Mouse (Mus musculus) embryonic facial prominence, embryonic 11.5 days (tissue): Measurements from ENCODE around the gene Mctp2. TPM values are rescaled to one million over a fixed set of nuclear protein-coding genes. Genes with fewer than 3 reads are reported as not detected.

Experiments used
- ATAC-seq: fragments of 200-750 bp; cut with Nextera tagmentation; replicated peaks from 2 replicates; pipeline ENCODE4 v1.8.0; 2017; ENCODE audit warnings: low read depth; ENCODE audit not compliant: insufficient number of reproducible peaks, low FRiP score, low TSS enrichment
- DNase-seq: peaks from one replicate; pipeline ENCODE4 v3.0.0-alpha.2; 2015; ENCODE audit warnings: low spot score
- H3K27ac ChIP-seq: fragments of 300-500 bp; sonication (generic); replicated peaks from 2 replicates; pipeline ENCODE4 v1.5.1; 2014; ENCODE audit warnings: mild to moderate bottlenecking, low read depth, low read length, control low read depth
- H3K27me3 ChIP-seq: fragments of 300-500 bp; sonication (generic); 2 replicates; pipeline ENCODE4 v1.6.1; 2014; ENCODE audit warnings: mild to moderate bottlenecking, low read length, moderate library complexity, mixed read lengths; ENCODE audit not compliant: control insufficient read depth, insufficient read depth
- H3K36me3 ChIP-seq: fragments of 300-500 bp; sonication (generic); replicated peaks from 2 replicates; pipeline ENCODE4 v1.6.1; 2014; ENCODE audit warnings: low read depth, mild to moderate bottlenecking, low read length, moderate library complexity, mixed read lengths; ENCODE audit not compliant: control insufficient read depth, insufficient read depth
- H3K4me1 ChIP-seq: fragments of 300-500 bp; sonication (generic); 2 replicates; pipeline ENCODE4 v1.6.1; 2014; ENCODE audit warnings: low read length, mixed read lengths; ENCODE audit not compliant: control insufficient read depth, insufficient read depth
- H3K4me2 ChIP-seq: fragments of 300-500 bp; sonication (generic); 2 replicates; pipeline ENCODE4 v1.6.1; 2014; ENCODE audit warnings: low read depth, mild to moderate bottlenecking, control low read depth, low read length, moderate library complexity
- H3K4me3 ChIP-seq: fragments of 300-500 bp; sonication (generic); 2 replicates; pipeline ENCODE4 v1.5.1; 2014; ENCODE audit warnings: low read depth, low read length, control low read depth
- H3K9ac ChIP-seq: fragments of 300-500 bp; sonication (generic); replicated peaks from 2 replicates; pipeline ENCODE4 v1.6.1; 2014; ENCODE audit warnings: mild to moderate bottlenecking, control low read depth, low read length
- H3K9me3 ChIP-seq: fragments of 300-500 bp; sonication (generic); replicated peaks from 2 replicates; pipeline ENCODE4 v1.6.1; 2016; ENCODE audit warnings: mild to moderate bottlenecking, low read length, inconsistent platforms, mixed read lengths; ENCODE audit not compliant: control insufficient read depth
- WGBS: fragments of 180-500 bp; shearing (Covaris S2); extraction: QIAGEN DNeasy Blood & Tissue Kit; methylation state at CpG from one replicate; pipeline ENCODE4 v1.1.7; 2014; 5-methylcytosine and 5-hydroxymethylcytosine counted together
- polyA plus RNA-seq: library from polyadenylated mRNA; unstranded; fragments of >200 nt; fragmentation: Nextera tagmentation; extraction: Ambion mirVana; gene quantifications from 2 replicates; pipeline ENCODE4 v1.2.1, GENCODE M21; 2014

Gene Mctp2
- polyA plus RNA-seq, 1 experiment from 2014 or later, result 0.52 TPM

DNA sequence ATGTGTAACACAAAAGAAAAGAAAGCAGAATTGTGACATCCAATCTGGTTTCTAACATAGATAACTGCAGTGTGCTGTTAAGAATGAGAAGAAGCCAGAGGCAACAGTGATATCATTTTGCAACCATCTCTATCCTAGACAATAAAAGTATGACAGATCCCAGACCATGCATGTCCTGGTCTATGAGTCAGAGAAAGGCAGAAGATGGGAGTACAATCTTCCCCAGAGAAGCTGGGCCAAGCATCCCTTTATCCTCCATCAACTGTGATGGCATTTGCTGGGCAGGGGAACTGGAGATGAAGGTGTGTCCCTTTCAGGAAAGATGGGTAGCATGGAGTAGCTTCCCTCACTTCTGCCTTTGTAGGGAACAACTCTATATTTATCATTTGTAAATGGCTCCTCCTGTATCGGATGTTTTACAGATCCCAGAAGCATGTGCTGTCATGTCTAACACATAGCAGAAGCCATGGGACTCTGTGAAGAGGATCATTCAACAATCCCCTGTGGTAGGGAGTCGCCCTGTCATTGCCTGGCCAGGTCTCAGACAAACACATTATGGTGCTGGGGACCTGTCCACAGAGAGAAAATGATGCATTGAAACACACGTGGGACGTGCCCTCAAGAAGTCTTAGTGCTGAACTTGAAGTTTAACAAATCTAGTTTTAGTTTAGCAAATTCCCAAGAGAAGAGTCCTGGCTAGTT is 188.9 kb downstream of the Mctp2 start:
- no peak for ATAC-seq
- H3K4me3 ChIP-seq, result no peak overlapping the region
- no peak overlapping the region for H3K4me2 ChIP-seq
- no peaks in the 10 kb centered on the region for H3K9me3 ChIP-seq
- 79% methylated on average over 4 of the region's 4 CpGs for WGBS
- no peak for DNase-seq
- H3K9ac ChIP-seq, result no peak overlapping the region
- H3K36me3 ChIP-seq, result no peaks in the 10 kb centered on the region
- H3K27ac ChIP-seq, result no peak overlapping the region
- no peaks in the 10 kb centered on the region for H3K4me1 ChIP-seq
- no peaks in the 10 kb centered on the region for H3K27me3 ChIP-seq

DNA sequence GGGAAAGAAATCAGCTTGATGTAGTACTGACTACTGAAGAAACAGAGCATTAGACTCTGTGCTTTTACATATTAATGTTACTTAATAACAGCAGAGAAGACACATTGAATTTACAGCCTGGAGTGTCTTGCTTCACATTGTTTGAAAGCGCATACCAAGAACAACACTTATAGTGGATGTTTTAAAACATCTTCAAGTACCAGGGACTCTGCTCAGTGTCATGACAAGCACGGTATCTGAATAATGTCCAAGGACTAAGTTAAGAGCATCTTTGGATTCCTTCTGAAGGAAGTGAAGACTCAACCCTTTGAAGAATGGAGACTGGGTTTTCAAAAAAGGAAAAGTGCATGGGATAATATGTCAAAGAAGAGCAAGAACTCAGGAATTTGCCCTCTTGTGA is 191.3 kb downstream of the Mctp2 start:
- Histone ChIP-seq H3K4me2 (no peak overlapping the region), H3K27ac (no peak overlapping the region), H3K9ac (no peak overlapping the region), H3K4me3 (no peak overlapping the region), H3K36me3 (no peaks in the 10 kb centered on the region), H3K4me1 (no peaks in the 10 kb centered on the region), H3K9me3 (no peaks in the 10 kb centered on the region), H3K27me3 (no peaks in the 10 kb centered on the region)
- WGBS, result 90% methylated on average over 2 of the region's 2 CpGs
- no peak for DNase-seq
- no peak for ATAC-seq

DNA sequence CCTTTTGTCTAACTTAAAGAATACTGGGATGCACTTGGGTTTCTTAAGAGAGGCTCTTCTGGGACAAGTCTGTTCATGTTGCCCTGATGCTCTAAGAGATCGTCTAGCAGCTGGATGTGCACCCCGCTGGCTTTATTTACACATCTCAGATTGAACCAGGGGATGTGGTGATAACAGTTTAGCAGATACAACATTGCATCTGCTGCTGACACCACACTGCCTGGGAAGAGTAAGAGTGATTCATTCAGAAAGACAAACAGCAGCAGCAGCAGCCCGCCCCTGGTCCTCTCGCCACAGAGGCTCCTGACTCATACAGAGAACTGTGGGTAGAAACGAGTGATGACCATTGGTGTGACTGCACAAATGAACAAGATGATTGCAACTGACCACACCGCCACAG is 195.8 kb downstream of the Mctp2 start:
- no peaks in the 10 kb centered on the region for H3K27me3 ChIP-seq
- ATAC-seq (no peak), DNase-seq (no peak)
- H3K4me3 ChIP-seq, result no peak overlapping the region
- no peaks in the 10 kb centered on the region for H3K4me1 ChIP-seq
- no peaks in the 10 kb centered on the region for H3K36me3 ChIP-seq
- H3K9me3 ChIP-seq, result no peaks in the 10 kb centered on the region
- WGBS, result 76% methylated on average over 6 of the region's 6 CpGs
- no peak overlapping the region for H3K4me2 ChIP-seq
- H3K9ac ChIP-seq, result no peak overlapping the region
- H3K27ac ChIP-seq, result no peak overlapping the region

DNA sequence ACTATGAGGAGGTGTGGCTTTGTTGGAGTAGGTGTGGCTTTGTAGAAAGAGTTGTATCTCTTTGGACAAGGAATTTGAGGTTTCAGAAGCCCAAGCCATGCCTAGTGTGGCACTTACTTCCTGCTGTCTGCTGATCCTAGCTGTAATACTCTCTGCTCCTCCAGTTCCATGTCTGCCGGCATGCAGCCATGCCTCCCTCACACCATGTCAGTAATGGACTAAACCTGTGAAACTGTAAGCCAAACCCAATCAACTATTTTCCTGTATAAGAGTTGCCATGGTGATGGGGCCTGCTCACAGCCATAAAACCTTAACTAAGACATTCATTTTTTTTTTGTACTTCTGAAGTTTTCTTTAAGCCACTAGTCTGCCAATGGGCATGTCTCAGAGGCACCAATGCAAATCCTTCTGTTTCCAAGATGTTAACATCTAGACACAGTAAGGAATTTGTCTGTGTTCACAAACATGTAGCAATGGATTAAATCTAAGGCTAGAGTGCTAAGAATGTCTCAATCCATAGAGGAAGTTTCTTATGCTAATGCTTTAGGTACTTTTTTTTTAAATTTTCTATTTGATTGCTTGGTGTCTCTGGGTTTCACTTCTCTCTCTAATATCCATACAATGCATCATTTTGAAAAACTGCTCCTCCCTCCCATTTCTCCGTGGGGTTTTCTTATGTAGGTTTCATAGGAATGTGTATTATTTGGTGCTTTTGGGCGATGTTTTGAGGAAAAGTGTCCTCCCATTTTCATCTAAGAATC is 197.6 kb downstream of the Mctp2 start:
- Histone ChIP-seq H3K27ac (no peak overlapping the region), H3K4me3 (no peak overlapping the region), H3K4me1 (no peaks in the 10 kb centered on the region), H3K9me3 (no peaks in the 10 kb centered on the region), H3K9ac (no peak overlapping the region), H3K36me3 (no peaks in the 10 kb centered on the region), H3K27me3 (no peaks in the 10 kb centered on the region), H3K4me2 (no peak overlapping the region)
- no peak for DNase-seq
- no peak for ATAC-seq
- 88% methylated on average over 3 of the region's 3 CpGs for WGBS

DNA sequence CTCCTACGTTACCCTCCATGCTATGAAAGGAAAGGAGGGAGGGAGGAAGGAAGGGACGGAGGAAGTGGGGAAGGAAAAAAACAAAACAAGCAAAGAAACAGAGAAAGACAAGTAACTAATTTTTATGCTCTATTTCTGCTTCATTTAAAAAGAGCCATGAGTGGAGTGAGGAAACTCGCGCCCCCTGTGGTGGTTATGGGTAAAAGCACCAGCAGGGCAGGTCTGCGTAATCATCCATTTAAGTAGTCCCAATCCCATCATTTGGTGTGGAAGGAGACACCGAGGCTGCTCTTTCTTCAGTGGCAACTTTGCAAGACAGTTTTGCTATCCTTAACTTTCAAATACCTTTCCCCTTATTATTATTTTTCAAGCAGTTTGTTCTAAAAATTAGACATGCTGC is 202.2 kb downstream of the Mctp2 start:
- DNase-seq (peak; percentile 24), ATAC-seq (no peak)
- H3K27ac ChIP-seq, result no peak overlapping the region
- no peak overlapping the region for H3K9ac ChIP-seq
- H3K36me3 ChIP-seq, result no peaks in the 10 kb centered on the region
- no peaks in the 10 kb centered on the region for H3K4me1 ChIP-seq
- 39% methylated on average over 6 of the region's 6 CpGs for WGBS
- H3K27me3 ChIP-seq, result no peaks in the 10 kb centered on the region
- H3K4me2 ChIP-seq, result no peak overlapping the region
- H3K4me3 ChIP-seq, result no peak overlapping the region
- no peaks in the 10 kb centered on the region for H3K9me3 ChIP-seq

DNA sequence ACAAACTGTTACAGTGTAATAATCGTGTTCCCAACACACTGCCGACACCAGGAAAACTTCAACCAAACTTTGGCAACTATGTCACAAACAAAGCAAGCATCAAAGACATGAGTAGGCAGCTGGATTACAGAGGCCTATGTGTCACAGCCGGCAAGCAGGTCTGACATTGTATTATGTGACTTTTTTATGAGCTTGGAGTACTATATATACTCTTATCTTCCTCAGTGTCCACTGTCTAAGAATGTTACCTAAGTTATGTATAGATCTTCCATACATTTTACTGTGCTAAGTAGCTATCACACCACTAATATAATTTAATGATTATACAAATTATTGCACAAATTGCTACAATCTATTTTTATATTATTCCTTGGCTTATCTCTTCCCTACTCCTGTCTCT is 202.8 kb downstream of the Mctp2 start:
- H3K4me3 ChIP-seq, result no peak overlapping the region
- no peaks in the 10 kb centered on the region for H3K4me1 ChIP-seq
- ATAC-seq, result no peak

DNA sequence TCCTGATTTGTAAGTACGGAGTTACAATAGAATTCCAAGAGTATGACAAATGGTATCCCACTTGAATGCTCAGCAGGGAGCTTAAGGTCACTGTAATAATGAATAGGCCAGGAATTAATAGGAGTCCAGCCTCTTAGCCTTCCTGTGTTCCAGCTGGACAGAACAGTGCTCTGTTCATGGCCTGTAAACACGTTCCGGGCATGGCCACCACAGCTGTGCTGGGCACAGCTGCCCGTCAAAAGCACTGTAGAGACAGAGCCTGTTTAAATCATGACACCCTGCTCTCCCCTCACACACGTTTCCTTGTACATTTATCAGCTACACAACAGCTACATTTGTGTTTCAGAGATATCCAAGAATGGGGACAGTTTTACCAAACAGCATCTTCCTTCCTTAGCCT is 205.7 kb downstream of the Mctp2 start:
- Histone ChIP-seq H3K9me3 (no peaks in the 10 kb centered on the region), H3K4me1 (no peaks in the 10 kb centered on the region), H3K4me2 (no peak overlapping the region), H3K27me3 (no peaks in the 10 kb centered on the region), H3K27ac (no peak overlapping the region), H3K36me3 (no peaks in the 10 kb centered on the region), H3K4me3 (no peak overlapping the region), H3K9ac (no peak overlapping the region)
- no peak for DNase-seq
- ATAC-seq, result no peak
- WGBS, result 61% methylated on average over 5 of the region's 5 CpGs

More for the DNA sequence above, 202.8 kb downstream of the Mctp2 start:
- Histone ChIP-seq H3K27ac (no peak overlapping the region), H3K9me3 (no peaks in the 10 kb centered on the region), H3K9ac (no peak overlapping the region), H3K4me2 (no peak overlapping the region), H3K36me3 (no peaks in the 10 kb centered on the region), H3K27me3 (no peaks in the 10 kb centered on the region)
- 84% methylated on average over 3 of the region's 3 CpGs for WGBS
- no peak for DNase-seq

DNA sequence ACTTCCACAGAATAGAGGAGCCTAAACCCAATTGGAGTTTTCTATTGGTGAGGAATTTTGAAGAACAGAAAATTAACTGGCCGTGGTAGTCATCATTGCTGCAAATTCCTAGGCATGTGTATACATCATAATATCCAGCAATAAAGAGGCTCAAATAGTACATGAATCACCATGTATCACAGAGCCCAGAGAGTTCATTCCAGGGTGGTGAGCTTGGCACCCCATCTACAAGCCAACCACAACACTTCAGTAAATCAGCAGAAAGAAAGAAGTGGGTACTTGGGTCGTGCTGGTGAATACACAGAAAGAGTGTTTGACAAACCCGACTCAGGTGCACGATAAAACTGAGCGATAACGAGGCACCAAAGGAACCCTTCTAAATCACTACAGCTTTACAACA is 207.8 kb downstream of the Mctp2 start:
- no peaks in the 10 kb centered on the region for H3K4me1 ChIP-seq
- H3K27ac ChIP-seq, result no peak overlapping the region
- DNase-seq (no peak), ATAC-seq (no peak)
- WGBS, result 97% methylated on average over 6 of the region's 6 CpGs
- H3K9me3 ChIP-seq, result no peaks in the 10 kb centered on the region
- no peaks in the 10 kb centered on the region for H3K36me3 ChIP-seq
- no peaks in the 10 kb centered on the region for H3K27me3 ChIP-seq
- no peak overlapping the region for H3K4me2 ChIP-seq
- no peak overlapping the region for H3K4me3 ChIP-seq
- no peak overlapping the region for H3K9ac ChIP-seq
